Mouse (Mus musculus) lung, embryonic 15.5 days (tissue): Measurements from ENCODE around the gene Cep112. TPM values are rescaled to one million over a fixed set of nuclear protein-coding genes. Genes with fewer than 3 reads are reported as not detected.

Experiments used
- ATAC-seq: fragments of 200-750 bp; cut with Nextera tagmentation; 2 replicates; pipeline ENCODE4 v1.8.0; 2017; ENCODE audit warnings: moderate number of reproducible peaks, borderline replicate concordance; ENCODE audit not compliant: low FRiP score, low TSS enrichment; ENCODE audit errors: extremely low read depth
- H3K27ac ChIP-seq: fragments of 300-500 bp; sonication (generic); 2 replicates; pipeline ENCODE4 v1.5.1; 2015; ENCODE audit warnings: moderate library complexity, mild to moderate bottlenecking, inconsistent platforms
- H3K27me3 ChIP-seq: fragments of 300-500 bp; sonication (generic); 2 replicates; pipeline ENCODE4 v1.6.1; 2015; ENCODE audit warnings: inconsistent platforms
- H3K36me3 ChIP-seq: fragments of 300-500 bp; sonication (generic); 2 replicates; pipeline ENCODE4 v1.6.1; 2015; ENCODE audit warnings: inconsistent platforms
- H3K4me1 ChIP-seq: fragments of 300-500 bp; sonication (generic); 2 replicates; pipeline ENCODE4 v1.6.1; 2015; ENCODE audit warnings: inconsistent platforms
- H3K4me2 ChIP-seq: fragments of 300-500 bp; sonication (generic); 2 replicates; pipeline ENCODE4 v1.6.1; 2015; ENCODE audit warnings: inconsistent platforms, mild to moderate bottlenecking, moderate library complexity
- H3K4me3 ChIP-seq: fragments of 300-500 bp; sonication (generic); 2 replicates; pipeline ENCODE4 v1.5.1; 2015; ENCODE audit warnings: mild to moderate bottlenecking, inconsistent platforms
- H3K9ac ChIP-seq: fragments of 300-500 bp; sonication (generic); 2 replicates; pipeline ENCODE4 v1.6.1; 2015; ENCODE audit warnings: inconsistent platforms
- H3K9me3 ChIP-seq: fragments of 300-500 bp; sonication (generic); 2 replicates; pipeline ENCODE4 v1.6.1; 2016; ENCODE audit warnings: inconsistent platforms
- WGBS: fragments of 180-500 bp; shearing (Covaris S2); methylation state at CpG from one replicate; pipeline ENCODE4 v1.1.7; 2015; 5-methylcytosine and 5-hydroxymethylcytosine counted together
- polyA plus RNA-seq: library from polyadenylated mRNA; unstranded; fragments of >200 nt; fragmentation: Nextera tagmentation; extraction: Ambion mirVana; gene quantifications from 2 replicates; pipeline ENCODE4 v1.2.1, GENCODE M21; 2015

Gene Cep112
- polyA plus RNA-seq, 1 experiment from 2014 or later, result 19.4 TPM

- WGBS, result 3% methylated on average over 17 of the region's 17 CpGs
- Histone ChIP-seq H3K4me2 (peak overlapping the region; percentile 67), H3K9me3 (no peaks in the 10 kb centered on the region), H3K27me3 (no peaks in the 10 kb centered on the region), H3K9ac (peak overlapping the region; percentile 46), H3K27ac (peak overlapping the region; percentile 90), H3K4me1 (peaks cover 31% of the 10 kb centered on the region), H3K36me3 (no peaks in the 10 kb centered on the region), H3K4me3 (peak overlapping the region; percentile 31)
- peak; percentile 87 for ATAC-seq
Observed at GRCm38 (mm10) chr11:108891111-108891870, 466.3 kb downstream of the Cep112 start.

- Histone ChIP-seq H3K27me3 (no peaks in the 10 kb centered on the region), H3K9me3 (no peaks in the 10 kb centered on the region), H3K4me3 (peak overlapping the region; percentile 31), H3K4me2 (peak overlapping the region; percentile 67), H3K9ac (peak overlapping the region; percentile 46), H3K4me1 (peaks cover 31% of the 10 kb centered on the region), H3K36me3 (no peaks in the 10 kb centered on the region), H3K27ac (peak overlapping the region; percentile 90)
- WGBS, result 6% methylated on average over 21 of the region's 21 CpGs
- no peak for ATAC-seq
Observed at GRCm38 (mm10) chr11:108891871-108892380, 466.9 kb downstream of the Cep112 start.

GRCm38 (mm10) chr11:108892406-108892805 is 467.4 kb downstream of the Cep112 start:
- H3K4me2 ChIP-seq, result no peak overlapping the region
- H3K9me3 ChIP-seq, result no peaks in the 10 kb centered on the region
- H3K4me3 ChIP-seq, result no peak overlapping the region
- no peak overlapping the region for H3K27ac ChIP-seq
- H3K27me3 ChIP-seq, result no peaks in the 10 kb centered on the region
- no peaks in the 10 kb centered on the region for H3K36me3 ChIP-seq
- H3K4me1 ChIP-seq, result peaks cover 31% of the 10 kb centered on the region
- WGBS, result 23% methylated on average over 7 of the region's 7 CpGs
- no peak overlapping the region for H3K9ac ChIP-seq
- ATAC-seq, result no peak

- H3K27ac ChIP-seq, result no peak overlapping the region
- WGBS, result 66% methylated on average over 12 of the region's 12 CpGs
- H3K27me3 ChIP-seq, result no peaks in the 10 kb centered on the region
- no peak overlapping the region for H3K4me3 ChIP-seq
- no peak overlapping the region for H3K9ac ChIP-seq
- H3K4me1 ChIP-seq, result peaks cover 31% of the 10 kb centered on the region
- no peaks in the 10 kb centered on the region for H3K36me3 ChIP-seq
- no peaks in the 10 kb centered on the region for H3K9me3 ChIP-seq
- H3K4me2 ChIP-seq, result no peak overlapping the region
- no peak for ATAC-seq
Observed at GRCm38 (mm10) chr11:108893232-108893790, 468.3 kb downstream of the Cep112 start.

GRCm38 (mm10) chr11:108893855-108894510 is 469.0 kb downstream of the Cep112 start:
- H3K4me1 ChIP-seq, result peaks cover 29% of the 10 kb centered on the region

GRCm38 (mm10) chr11:108897034-108897433 is 472.0 kb downstream of the Cep112 start:
- no peak overlapping the region for H3K4me2 ChIP-seq
- WGBS, result 80% methylated on average over 4 of the region's 4 CpGs
- no peak overlapping the region for H3K4me3 ChIP-seq
- no peaks in the 10 kb centered on the region for H3K36me3 ChIP-seq
- H3K9me3 ChIP-seq, result no peaks in the 10 kb centered on the region
- ATAC-seq, result no peak
- no peak overlapping the region for H3K27ac ChIP-seq
- H3K4me1 ChIP-seq, result peaks cover 15% of the 10 kb centered on the region; the same call in 1 of the 2 replicates
- no peak overlapping the region for H3K9ac ChIP-seq
- H3K27me3 ChIP-seq, result no peaks in the 10 kb centered on the region

More at GRCm38 (mm10) chr11:108893855-108894510, 469.0 kb downstream of the Cep112 start:
- Histone ChIP-seq H3K27ac (no peak overlapping the region), H3K9ac (no peak overlapping the region), H3K27me3 (no peaks in the 10 kb centered on the region), H3K36me3 (no peaks in the 10 kb centered on the region), H3K4me2 (no peak overlapping the region), H3K9me3 (no peaks in the 10 kb centered on the region), H3K4me3 (no peak overlapping the region)
- no peak for ATAC-seq
- 55% methylated on average over 10 of the region's 10 CpGs for WGBS

- ATAC-seq, result no peak
Observed at GRCm38 (mm10) chr11:108898063-108898462, 473.1 kb downstream of the Cep112 start.

GRCm38 (mm10) chr11:108898483-108898882 is 473.5 kb downstream of the Cep112 start:
- no peak overlapping the region for H3K9ac ChIP-seq
- H3K36me3 ChIP-seq, result no peaks in the 10 kb centered on the region
- no peaks in the 10 kb centered on the region for H3K27me3 ChIP-seq
- no peak overlapping the region for H3K4me3 ChIP-seq
- ATAC-seq, result no peak
- H3K9me3 ChIP-seq, result no peaks in the 10 kb centered on the region
- H3K4me1 ChIP-seq, result peaks cover 12% of the 10 kb centered on the region; the same call in 1 of the 2 replicates
- no peak overlapping the region for H3K27ac ChIP-seq
- H3K4me2 ChIP-seq, result no peak overlapping the region
- 78% methylated on average over 6 of the region's 6 CpGs for WGBS

More at GRCm38 (mm10) chr11:108898063-108898462, 473.1 kb downstream of the Cep112 start:
- Histone ChIP-seq H3K9ac (no peak overlapping the region), H3K9me3 (no peaks in the 10 kb centered on the region), H3K4me3 (no peak overlapping the region), H3K4me1 (peaks cover 12% of the 10 kb centered on the region; the same call in 1 of the 2 replicates), H3K27me3 (no peaks in the 10 kb centered on the region), H3K27ac (no peak overlapping the region), H3K36me3 (no peaks in the 10 kb centered on the region), H3K4me2 (no peak overlapping the region)
- 69% methylated on average over 9 of the region's 9 CpGs for WGBS

GRCm38 (mm10) chr11:108900718-108901488 is 475.9 kb downstream of the Cep112 start:
- H3K4me2 ChIP-seq, result no peak overlapping the region
- no peak overlapping the region for H3K4me3 ChIP-seq
- no peaks in the 10 kb centered on the region for H3K36me3 ChIP-seq
- peaks cover 7% of the 10 kb centered on the region; the same call in 1 of the 2 replicates for H3K4me1 ChIP-seq
- ATAC-seq, result no peak
- no peak overlapping the region for H3K9ac ChIP-seq
- no peaks in the 10 kb centered on the region for H3K9me3 ChIP-seq
- WGBS, result 67% methylated on average over 9 of the region's 10 CpGs
- H3K27me3 ChIP-seq, result no peaks in the 10 kb centered on the region
- H3K27ac ChIP-seq, result no peak overlapping the region

- WGBS, result 78% methylated on average over 7 of the region's 7 CpGs
- H3K27me3 ChIP-seq, result no peaks in the 10 kb centered on the region
- H3K4me3 ChIP-seq, result no peak overlapping the region
- no peak overlapping the region for H3K27ac ChIP-seq
- H3K36me3 ChIP-seq, result no peaks in the 10 kb centered on the region
- no peak overlapping the region for H3K4me2 ChIP-seq
- ATAC-seq, result no peak
- no peak overlapping the region for H3K9ac ChIP-seq
- H3K9me3 ChIP-seq, result no peaks in the 10 kb centered on the region
- H3K4me1 ChIP-seq, result peaks cover 7% of the 10 kb centered on the region; the same call in 1 of the 2 replicates
Observed at GRCm38 (mm10) chr11:108901670-108902069, 476.7 kb downstream of the Cep112 start.

GRCm38 (mm10) chr11:108902303-108902702 is 477.3 kb downstream of the Cep112 start:
- no peak overlapping the region for H3K27ac ChIP-seq
- H3K4me3 ChIP-seq, result no peak overlapping the region
- H3K9ac ChIP-seq, result no peak overlapping the region
- no peaks in the 10 kb centered on the region for H3K27me3 ChIP-seq
- ATAC-seq, result no peak
- H3K4me1 ChIP-seq, result peaks cover 7% of the 10 kb centered on the region; the same call in 1 of the 2 replicates
- H3K4me2 ChIP-seq, result no peak overlapping the region
- no peaks in the 10 kb centered on the region for H3K36me3 ChIP-seq
- 73% methylated on average over 4 of the region's 4 CpGs for WGBS
- no peaks in the 10 kb centered on the region for H3K9me3 ChIP-seq
